Mouse (Mus musculus): ENCODE data around the gene Nrsn2. TPM values are rescaled to one million over a fixed set of nuclear protein-coding genes. Genes with fewer than 3 reads are reported as not detected.

Gene Nrsn2
- polyA plus RNA-seq, 1 experiment from 2014 or later = 14.4 TPM

DNA sequence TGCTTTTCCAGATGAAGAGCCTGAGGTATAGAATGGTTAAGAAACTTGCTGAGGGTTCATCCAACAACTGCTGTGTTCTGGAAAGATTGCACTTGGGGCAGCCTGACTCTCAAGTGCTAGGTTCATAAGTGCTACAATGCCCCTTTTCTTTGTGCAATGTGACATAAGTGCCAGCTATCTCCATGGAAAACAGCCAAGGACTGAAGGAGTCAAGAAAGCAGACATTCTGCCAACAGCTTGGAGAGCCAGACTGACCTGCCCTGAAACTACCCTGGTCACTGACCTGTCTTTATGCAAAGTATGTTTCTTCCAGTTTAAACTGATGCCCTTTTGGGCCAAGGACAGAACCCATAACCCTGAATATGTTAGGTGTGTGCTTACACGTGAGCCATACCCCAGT lies 39.6 kb downstream of the Nrsn2 start:
- Histone ChIP-seq H3K4me2 (replicated peaks) (no peak overlapping the region), H3K27me3 (no peaks in the 10 kb centered on the region), H3K27ac (no peak overlapping the region), H3K4me3 (no peak overlapping the region), H3K36me3 (no peaks in the 10 kb centered on the region), H3K4me1 (no peaks in the 10 kb centered on the region; the same call in 1 of the 2 replicates), H3K9me3 (replicated peaks) (no peaks in the 10 kb centered on the region), H3K9ac (no peak overlapping the region)
- WGBS = 84% methylated on average over 1 of the region's 1 CpGs
- no peak for ATAC-seq (ENCODE audit: low FRiP score)

DNA sequence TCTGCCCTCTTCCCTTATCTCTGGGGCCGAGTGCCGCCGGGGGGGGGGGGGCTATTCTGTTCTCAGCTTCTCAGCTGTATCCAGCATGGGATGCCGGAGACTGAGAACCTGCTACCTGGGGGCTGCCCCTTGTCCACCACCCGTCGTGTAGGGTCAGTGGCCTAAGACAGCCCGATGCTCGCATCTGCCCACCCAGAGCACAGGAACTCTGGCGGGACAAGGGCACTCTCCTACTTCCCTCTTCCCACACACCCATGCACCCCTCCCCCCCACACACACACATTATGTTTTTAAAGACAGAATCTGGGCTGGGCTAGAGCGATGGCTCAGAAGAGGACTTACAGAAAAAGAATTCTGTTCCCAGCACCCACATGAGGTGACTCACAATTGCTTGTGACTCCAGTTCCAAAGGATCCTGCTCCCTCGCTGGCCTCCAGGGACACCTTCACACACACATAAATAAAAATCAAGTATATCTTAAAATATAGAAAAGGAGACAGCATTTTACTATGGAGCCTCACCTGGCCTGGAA lies 41.1 kb downstream of the Nrsn2 start:
- H3K27me3 ChIP-seq = no peaks in the 10 kb centered on the region
- H3K27ac ChIP-seq = no peak overlapping the region
- H3K4me3 ChIP-seq = no peak overlapping the region
- H3K9ac ChIP-seq = no peak overlapping the region
- H3K9me3 ChIP-seq (replicated peaks) = no peaks in the 10 kb centered on the region
- peaks cover 13% of the 10 kb centered on the region for H3K4me1 ChIP-seq
- no peaks in the 10 kb centered on the region for H3K36me3 ChIP-seq
- ATAC-seq (ENCODE audit: low FRiP score) = no peak
- 52% methylated on average over 11 of the region's 11 CpGs for WGBS
- H3K4me2 ChIP-seq (replicated peaks) = no peak overlapping the region

DNA sequence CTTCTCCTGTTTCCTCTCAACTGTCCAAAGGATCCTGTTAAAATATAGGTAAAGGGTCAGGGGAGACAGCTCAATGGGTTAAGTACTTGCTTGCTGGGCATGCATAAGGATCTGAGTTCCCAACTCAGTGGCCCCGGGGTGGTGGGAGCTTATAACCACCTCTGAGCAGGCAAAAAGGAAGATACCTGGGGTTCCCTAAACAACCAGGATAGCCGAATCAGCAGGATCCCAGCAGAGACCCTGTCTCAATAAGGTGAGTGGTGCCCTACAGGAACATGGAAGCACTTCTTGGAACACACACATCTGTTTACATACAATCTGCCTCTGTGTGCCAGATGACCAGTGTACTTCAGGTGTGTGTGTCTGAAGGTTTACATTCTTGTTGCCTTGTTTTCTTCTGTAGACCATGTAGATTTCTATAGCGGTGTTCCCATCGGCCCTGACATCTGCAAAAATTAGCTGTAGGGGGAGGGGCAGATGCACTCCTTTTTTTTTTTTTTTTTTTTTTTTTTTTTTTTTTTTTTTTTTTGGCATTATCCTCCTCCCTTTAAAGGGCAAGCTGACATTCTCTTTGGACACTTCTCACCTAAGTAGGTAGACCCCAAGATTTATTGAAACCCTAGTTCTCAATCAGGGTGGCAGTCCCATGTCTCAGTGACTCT lies 43.0 kb downstream of the Nrsn2 start:
- ATAC-seq (ENCODE audit: low FRiP score) = no peak
- H3K9ac ChIP-seq = no peak overlapping the region
- H3K4me3 ChIP-seq = no peak overlapping the region
- H3K36me3 ChIP-seq = 0 out of 2 replicates have a peak, but pooled peaks cover 11% of the 10 kb centered on the region
- WGBS = 73% methylated on average over 4 of the region's 4 CpGs
- no peaks in the 10 kb centered on the region for H3K9me3 ChIP-seq (replicated peaks)
- no peak overlapping the region for H3K27ac ChIP-seq
- H3K4me1 ChIP-seq = peaks cover 15% of the 10 kb centered on the region
- no peak overlapping the region for H3K4me2 ChIP-seq (replicated peaks)
- H3K27me3 ChIP-seq = no peaks in the 10 kb centered on the region

DNA sequence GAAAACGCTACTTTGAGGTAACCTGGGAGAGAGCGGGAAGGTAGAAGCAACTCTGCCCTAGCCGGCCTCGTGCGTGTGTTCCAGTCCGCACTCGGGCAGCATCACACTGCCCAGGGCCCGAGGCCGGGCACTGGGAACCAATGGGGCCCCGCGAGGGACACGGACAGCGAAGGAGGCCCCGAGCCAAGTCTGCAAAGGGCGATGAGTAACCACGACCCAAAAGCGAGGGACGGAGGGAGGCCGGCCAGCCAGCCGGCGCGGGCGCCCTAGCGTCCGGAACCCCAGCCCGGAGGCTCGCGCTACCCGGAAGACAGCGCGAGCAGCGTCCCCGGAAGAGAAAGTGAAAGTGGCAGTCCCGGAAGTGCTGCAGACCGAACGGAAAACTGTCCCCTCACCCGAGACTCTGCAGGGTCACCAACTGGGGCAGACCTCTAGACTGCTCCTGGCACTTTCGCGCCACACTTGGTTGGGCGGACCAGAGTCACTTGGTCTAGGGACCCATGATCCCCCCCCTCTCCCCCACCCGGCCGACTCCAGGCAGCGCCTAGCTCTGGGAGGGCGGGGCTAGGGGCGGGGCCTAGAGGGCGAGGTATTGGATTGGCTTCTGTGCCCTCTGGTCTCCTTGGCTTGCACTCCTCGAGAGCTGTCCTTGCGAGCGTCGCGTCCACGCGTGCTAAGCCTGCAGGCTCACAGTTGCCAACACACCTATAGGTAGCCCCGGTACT lies 44.2 kb downstream of the Nrsn2 start, which contains the start of gene Rbck1:
Rbck1 (minus strand) TSS at position 553 of the 725 bp plus-strand sequence.
- peaks cover 20% of the 10 kb centered on the region for H3K36me3 ChIP-seq
- H3K27me3 ChIP-seq = no peaks in the 10 kb centered on the region
- peak; percentile 97 for ATAC-seq (ENCODE audit: low FRiP score)
- WGBS = under 1% methylated on average over 53 of the region's 54 CpGs
- peak within 1 kb of the TSS; percentile 90 for H3K27ac ChIP-seq
- peaks cover 15% of the 10 kb centered on the region for H3K4me1 ChIP-seq
- peak within 1 kb of the TSS; percentile 67 for H3K4me3 ChIP-seq
- H3K4me2 ChIP-seq (replicated peaks) = peak within 1 kb of the TSS; percentile 82
- H3K9ac ChIP-seq = peak within 1 kb of the TSS; percentile 84
- no peaks in the 10 kb centered on the region for H3K9me3 ChIP-seq (replicated peaks)

DNA sequence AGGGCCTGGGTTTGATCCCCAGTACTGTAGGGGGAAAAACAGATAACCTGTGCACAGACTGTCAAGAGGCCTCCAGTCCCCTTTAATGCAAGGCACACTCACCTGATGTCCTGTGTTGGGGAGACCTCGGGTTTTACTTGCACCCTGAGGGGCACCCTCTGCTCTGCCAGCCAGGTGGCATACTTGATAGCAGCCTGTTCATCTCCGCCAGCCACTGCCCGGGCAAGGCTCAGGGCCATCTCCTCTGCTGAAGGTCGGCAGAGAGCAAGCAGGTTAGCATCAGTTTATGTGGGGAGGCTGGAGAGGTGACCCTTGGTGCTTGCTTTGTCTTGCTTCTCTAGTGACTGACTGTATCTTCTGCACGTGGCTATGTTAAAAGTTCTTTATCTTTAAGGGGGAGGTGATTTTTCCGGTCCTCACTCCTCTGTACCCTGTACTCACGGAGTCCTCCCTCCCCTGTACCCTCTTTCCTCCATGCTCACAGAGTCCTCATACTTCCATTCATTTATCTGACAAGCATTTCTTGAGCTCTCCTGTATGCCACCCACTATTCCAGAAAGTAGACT lies 45.5 kb downstream of the Nrsn2 start:
- peak overlapping the region; percentile 84; the same call in 1 of the 2 replicates for H3K9ac ChIP-seq
- H3K4me3 ChIP-seq = peak overlapping the region; percentile 67
- H3K4me1 ChIP-seq = peaks cover 15% of the 10 kb centered on the region
- H3K27me3 ChIP-seq = no peaks in the 10 kb centered on the region
- no peaks in the 10 kb centered on the region for H3K9me3 ChIP-seq (replicated peaks)
- H3K27ac ChIP-seq = no peak overlapping the region
- peaks cover 33% of the 10 kb centered on the region for H3K36me3 ChIP-seq
- H3K4me2 ChIP-seq (replicated peaks) = peak overlapping the region; percentile 82
- WGBS = 69% methylated on average over 7 of the region's 7 CpGs
- no peak for ATAC-seq (ENCODE audit: low FRiP score)

DNA sequence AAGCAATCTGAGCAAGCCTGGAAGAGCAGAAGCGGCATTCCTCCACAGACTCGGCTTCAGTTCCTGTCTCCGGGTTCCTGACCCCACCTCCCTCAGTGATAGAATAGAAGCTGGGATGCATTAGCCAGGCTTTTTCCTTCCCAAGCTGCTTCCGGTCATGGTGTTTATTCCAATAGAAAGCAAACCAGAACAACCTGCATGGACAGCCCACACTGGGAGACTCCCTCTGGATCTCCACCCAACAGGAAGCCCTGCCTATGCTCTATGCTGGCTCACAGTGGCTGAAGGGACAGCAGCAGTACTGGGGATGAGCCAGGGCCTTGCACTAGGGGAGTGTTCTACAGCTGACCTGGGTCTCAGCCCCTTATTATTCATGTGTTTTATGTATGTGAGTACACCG lies 48.5 kb downstream of the Nrsn2 start:
- Histone ChIP-seq H3K4me1 (peaks cover 15% of the 10 kb centered on the region), H3K27ac (no peak overlapping the region), H3K4me3 (no peak overlapping the region), H3K9me3 (replicated peaks) (no peaks in the 10 kb centered on the region), H3K36me3 (peaks cover 63% of the 10 kb centered on the region), H3K4me2 (replicated peaks) (no peak overlapping the region), H3K27me3 (no peaks in the 10 kb centered on the region), H3K9ac (no peak overlapping the region)
- WGBS = 89% methylated on average over 5 of the region's 5 CpGs
- ATAC-seq (ENCODE audit: low FRiP score) = no peak

DNA sequence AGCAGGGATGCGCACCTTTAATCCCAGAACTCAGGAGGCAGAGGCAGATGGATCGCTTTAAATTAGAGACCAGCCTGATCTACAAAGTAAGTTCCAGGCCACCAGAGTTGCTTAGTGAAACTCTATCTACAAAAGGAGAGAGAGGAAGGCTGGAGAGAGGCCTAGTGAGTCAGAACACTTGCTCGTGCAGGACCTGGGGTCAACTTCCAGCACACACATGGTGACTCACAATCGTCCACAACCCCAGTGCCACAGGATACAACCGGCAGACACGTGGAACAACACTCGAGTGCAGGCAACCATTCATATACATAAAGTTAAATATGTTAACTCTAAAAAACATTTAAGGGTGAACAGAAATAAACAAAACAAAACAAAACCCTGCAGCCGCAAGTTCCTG lies 49.8 kb downstream of the Nrsn2 start:
- ATAC-seq (ENCODE audit: low FRiP score) = no peak
- no peak overlapping the region for H3K9ac ChIP-seq
- H3K27me3 ChIP-seq = no peaks in the 10 kb centered on the region
- H3K4me2 ChIP-seq (replicated peaks) = no peak overlapping the region
- no peak overlapping the region for H3K4me3 ChIP-seq
- peaks cover 76% of the 10 kb centered on the region for H3K36me3 ChIP-seq
- H3K9me3 ChIP-seq (replicated peaks) = no peaks in the 10 kb centered on the region
- 86% methylated on average over 8 of the region's 8 CpGs for WGBS
- H3K27ac ChIP-seq = no peak overlapping the region
- H3K4me1 ChIP-seq = peaks cover 15% of the 10 kb centered on the region

DNA sequence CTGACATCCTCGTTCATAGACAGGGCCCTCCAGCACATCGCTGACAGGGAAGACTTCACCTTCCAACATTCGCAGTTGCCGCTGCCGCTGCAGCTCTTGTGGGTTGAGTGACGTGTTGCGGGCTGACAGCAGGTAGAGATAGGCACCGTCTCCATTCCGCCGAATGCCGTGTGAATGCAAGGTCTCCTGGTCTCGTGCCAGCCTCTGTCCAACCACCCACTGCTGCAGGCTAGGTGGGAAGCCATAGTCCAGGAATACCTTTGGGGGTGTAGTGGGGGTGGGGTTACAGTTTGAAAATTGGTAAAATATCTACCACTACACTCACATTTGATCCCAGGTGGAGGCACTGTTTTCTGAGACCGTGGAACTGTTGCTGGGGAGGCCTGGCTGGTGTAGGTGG lies 50.3 kb downstream of the Nrsn2 start:
- no peak for ATAC-seq (ENCODE audit: low FRiP score)
- no peak overlapping the region for H3K4me2 ChIP-seq (replicated peaks)
- WGBS = 95% methylated on average over 13 of the region's 13 CpGs
- no peak overlapping the region for H3K9ac ChIP-seq
- peaks cover 81% of the 10 kb centered on the region for H3K36me3 ChIP-seq
- no peaks in the 10 kb centered on the region for H3K27me3 ChIP-seq
- H3K27ac ChIP-seq = no peak overlapping the region
- peaks cover 10% of the 10 kb centered on the region for H3K4me1 ChIP-seq
- H3K4me3 ChIP-seq = no peak overlapping the region
- H3K9me3 ChIP-seq (replicated peaks) = no peaks in the 10 kb centered on the region

DNA sequence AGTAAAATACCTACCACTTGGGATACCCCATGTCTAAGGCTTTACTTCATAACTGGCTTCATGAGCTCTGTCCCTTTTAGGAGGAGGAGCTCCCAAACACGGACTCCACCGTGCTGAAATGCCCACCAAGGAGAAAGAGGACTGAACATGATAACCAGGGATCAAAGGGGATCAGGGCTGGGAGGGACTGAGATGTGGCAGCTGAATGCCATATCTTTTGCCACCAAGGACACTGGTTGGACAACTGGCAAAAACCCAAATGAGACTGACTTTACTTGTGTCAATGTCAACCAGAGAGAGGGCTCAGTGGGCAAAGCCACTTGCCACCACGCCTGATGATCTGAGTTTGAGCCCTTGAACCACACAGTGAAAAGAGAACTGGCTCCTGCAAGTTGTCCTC lies 51.6 kb downstream of the Nrsn2 start:
- H3K9ac ChIP-seq = no peak overlapping the region
- no peak overlapping the region for H3K27ac ChIP-seq
- no peak overlapping the region for H3K4me3 ChIP-seq
- H3K4me2 ChIP-seq (replicated peaks) = no peak overlapping the region
- 93% methylated on average over 3 of the region's 3 CpGs for WGBS
- no peaks in the 10 kb centered on the region for H3K27me3 ChIP-seq
- H3K4me1 ChIP-seq = no peaks in the 10 kb centered on the region
- H3K9me3 ChIP-seq (replicated peaks) = no peaks in the 10 kb centered on the region
- no peak for ATAC-seq (ENCODE audit: low FRiP score)
- peaks cover 90% of the 10 kb centered on the region for H3K36me3 ChIP-seq

DNA sequence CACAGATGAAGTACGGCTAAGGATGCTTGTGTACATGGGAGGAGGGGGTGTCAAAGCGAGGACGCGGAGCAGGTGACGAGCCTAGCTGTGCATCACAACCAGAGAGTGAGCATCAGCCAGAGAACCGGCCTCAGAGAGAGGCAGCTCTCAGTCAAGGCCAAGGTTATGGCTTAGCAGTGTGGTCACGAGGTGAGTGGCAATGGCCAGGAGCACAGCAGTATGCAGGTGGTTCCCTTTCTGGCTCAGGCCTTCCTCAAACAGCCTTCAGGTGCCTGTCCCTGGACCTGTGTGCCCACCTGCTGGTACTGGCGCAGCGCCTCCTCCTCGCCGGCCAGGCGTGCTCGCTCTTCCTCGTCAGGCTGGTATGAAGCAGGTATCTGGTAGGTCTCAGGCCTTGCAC lies 52.5 kb downstream of the Nrsn2 start:
- Histone ChIP-seq H3K27ac (no peak overlapping the region), H3K9me3 (replicated peaks) (no peaks in the 10 kb centered on the region), H3K4me1 (no peaks in the 10 kb centered on the region), H3K36me3 (peaks cover 95% of the 10 kb centered on the region), H3K27me3 (no peaks in the 10 kb centered on the region), H3K4me3 (no peak overlapping the region), H3K4me2 (replicated peaks) (no peak overlapping the region), H3K9ac (no peak overlapping the region)
- 97% methylated on average over 14 of the region's 14 CpGs for WGBS
- no peak for ATAC-seq (ENCODE audit: low FRiP score)

DNA sequence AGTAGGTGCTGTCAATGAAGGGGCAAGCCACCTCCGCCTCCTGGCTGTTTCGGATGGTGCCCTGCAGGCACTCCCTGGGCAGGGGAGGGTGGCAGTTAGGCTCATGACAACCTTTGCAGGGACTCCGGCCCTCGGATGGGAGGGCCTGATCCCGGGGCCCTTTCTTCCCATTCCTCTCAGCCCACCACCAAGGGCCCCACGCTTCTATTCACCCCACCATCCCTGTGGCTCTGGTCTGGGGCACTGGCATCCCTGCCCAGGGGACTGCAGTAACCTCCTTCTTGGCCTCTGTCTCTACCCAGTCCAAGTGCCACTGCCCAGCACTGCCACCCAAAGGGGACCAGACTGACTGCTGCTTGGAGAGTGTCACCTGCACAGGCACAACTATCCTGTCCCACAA lies 54.2 kb downstream of the Nrsn2 start:
- Histone ChIP-seq H3K36me3 (peaks cover 96% of the 10 kb centered on the region), H3K4me1 (no peaks in the 10 kb centered on the region), H3K9me3 (replicated peaks) (no peaks in the 10 kb centered on the region), H3K9ac (no peak overlapping the region), H3K4me2 (replicated peaks) (no peak overlapping the region), H3K27ac (no peak overlapping the region), H3K27me3 (no peaks in the 10 kb centered on the region), H3K4me3 (no peak overlapping the region)
- ATAC-seq (ENCODE audit: low FRiP score) = no peak
- 88% methylated on average over 6 of the region's 6 CpGs for WGBS

DNA sequence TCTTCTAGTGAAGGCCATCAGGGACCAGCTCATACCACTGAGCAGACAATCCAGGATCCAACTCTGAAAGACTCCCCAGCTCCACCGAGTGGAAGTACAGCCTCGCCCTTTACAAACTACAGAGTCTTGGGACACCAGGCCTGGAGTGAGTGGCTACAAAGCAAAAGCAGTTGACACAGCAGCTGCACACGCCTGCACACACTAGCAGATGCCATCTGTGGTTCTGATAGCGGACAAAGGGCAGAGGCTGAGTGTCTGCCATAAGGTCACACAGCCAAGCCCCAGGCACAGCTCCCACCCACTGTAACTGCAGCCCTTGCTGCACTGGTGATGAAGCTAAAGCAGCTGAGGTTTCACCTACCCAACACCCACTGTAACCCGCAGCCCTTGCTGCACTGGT lies 54.9 kb downstream of the Nrsn2 start:
- WGBS = 90% methylated on average over 5 of the region's 5 CpGs
- Histone ChIP-seq H3K36me3 (peaks cover 96% of the 10 kb centered on the region), H3K4me2 (replicated peaks) (no peak overlapping the region), H3K9me3 (replicated peaks) (no peaks in the 10 kb centered on the region), H3K4me1 (no peaks in the 10 kb centered on the region), H3K27ac (no peak overlapping the region), H3K9ac (no peak overlapping the region), H3K27me3 (no peaks in the 10 kb centered on the region), H3K4me3 (no peak overlapping the region)
- no peak for ATAC-seq (ENCODE audit: low FRiP score)

All from hindbrain, embryonic 12.5 days (tissue).